Mouse (Mus musculus) MEL-GATA-1-ER (cell line): ENCODE results near the gene Ccr6.
"Not testable (repeated sequence)": the region's sequence is repeated elsewhere in the genome, so short reads cannot be mapped to it uniquely, and the experiment has no call there.

ENCODE experiments used
- DNase-seq: peaks from one replicate; pipeline ENCODE4 v3.0.0-alpha.2; 2012; ENCODE audit warnings: low read depth; ENCODE audit errors: extremely low read depth

The Ccr6 gene

GRCm38 (mm10) chr17:8235743-8236142 lies at the start of gene Ccr6:
Ccr6 (plus strand) TSS chr17:8236043.
- DNase-seq, result no peak

GRCm38 (mm10) chr17:8193678-8194077 lies 42.2 kb upstream of the Ccr6 start:
- no peak for DNase-seq

- no peak for DNase-seq
Measured at GRCm38 (mm10) chr17:8195685-8196376, 40.0 kb upstream of the Ccr6 start.

GRCm38 (mm10) chr17:8197652-8198051 lies 38.2 kb upstream of the Ccr6 start:
- no peak for DNase-seq

GRCm38 (mm10) chr17:8199067-8199935 lies 36.5 kb upstream of the Ccr6 start:
- peak; percentile 25 for DNase-seq

GRCm38 (mm10) chr17:8199936-8200330 lies 35.9 kb upstream of the Ccr6 start:
- no peak for DNase-seq

- DNase-seq, result no peak
Measured at GRCm38 (mm10) chr17:8203487-8203886, 32.4 kb upstream of the Ccr6 start.

- not testable (repeated sequence) for DNase-seq
Measured at GRCm38 (mm10) chr17:8205221-8205631, 30.6 kb upstream of the Ccr6 start.

- DNase-seq, result no peak
Measured at GRCm38 (mm10) chr17:8206691-8207090, 29.2 kb upstream of the Ccr6 start.

GRCm38 (mm10) chr17:8209696-8210095 lies 26.1 kb upstream of the Ccr6 start:
- DNase-seq, result no peak

GRCm38 (mm10) chr17:8210170-8210569 lies 25.7 kb upstream of the Ccr6 start:
- no peak for DNase-seq

- DNase-seq, result no peak
Measured at GRCm38 (mm10) chr17:8210675-8211074, 25.2 kb upstream of the Ccr6 start.

GRCm38 (mm10) chr17:8211399-8211798 lies 24.4 kb upstream of the Ccr6 start:
- DNase-seq, result no peak

- no peak for DNase-seq
Measured at GRCm38 (mm10) chr17:8214369-8214768, 21.5 kb upstream of the Ccr6 start.

GRCm38 (mm10) chr17:8215016-8215745 lies 20.7 kb upstream of the Ccr6 start:
- no peak for DNase-seq

- no peak for DNase-seq
Measured at GRCm38 (mm10) chr17:8223225-8223624, 12.6 kb upstream of the Ccr6 start.

- DNase-seq, result no peak
Measured at GRCm38 (mm10) chr17:8224072-8224471, 11.8 kb upstream of the Ccr6 start.

- no peak for DNase-seq
Measured at GRCm38 (mm10) chr17:8225166-8225565, 10.7 kb upstream of the Ccr6 start.

- DNase-seq, result no peak
Measured at GRCm38 (mm10) chr17:8225746-8226145, 10.1 kb upstream of the Ccr6 start.

- DNase-seq, result no peak
Measured at GRCm38 (mm10) chr17:8228622-8229021, 7.2 kb upstream of the Ccr6 start.

- no peak for DNase-seq
Measured at GRCm38 (mm10) chr17:8229607-8230006, 6.2 kb upstream of the Ccr6 start.

- no peak for DNase-seq
Measured at GRCm38 (mm10) chr17:8232089-8232488, 3.8 kb upstream of the Ccr6 start.
